Mouse (Mus musculus): Measurements from ENCODE around the gene Sgca.

GRCm38 (mm10) chr11:94957693-94958064 is 18.4 kb downstream of the Sgca start:
- TF ChIP-seq CTCF (IDR thresholded peaks at IDR 0.05; ENCODE audit: low read depth) (no peak), EP300 (IDR thresholded peaks at IDR 0.05; ENCODE audit: low read depth) (no peak)
